Mouse (Mus musculus): Measurements from ENCODE around the gene Proser3.

Proser3 gene

DNA sequence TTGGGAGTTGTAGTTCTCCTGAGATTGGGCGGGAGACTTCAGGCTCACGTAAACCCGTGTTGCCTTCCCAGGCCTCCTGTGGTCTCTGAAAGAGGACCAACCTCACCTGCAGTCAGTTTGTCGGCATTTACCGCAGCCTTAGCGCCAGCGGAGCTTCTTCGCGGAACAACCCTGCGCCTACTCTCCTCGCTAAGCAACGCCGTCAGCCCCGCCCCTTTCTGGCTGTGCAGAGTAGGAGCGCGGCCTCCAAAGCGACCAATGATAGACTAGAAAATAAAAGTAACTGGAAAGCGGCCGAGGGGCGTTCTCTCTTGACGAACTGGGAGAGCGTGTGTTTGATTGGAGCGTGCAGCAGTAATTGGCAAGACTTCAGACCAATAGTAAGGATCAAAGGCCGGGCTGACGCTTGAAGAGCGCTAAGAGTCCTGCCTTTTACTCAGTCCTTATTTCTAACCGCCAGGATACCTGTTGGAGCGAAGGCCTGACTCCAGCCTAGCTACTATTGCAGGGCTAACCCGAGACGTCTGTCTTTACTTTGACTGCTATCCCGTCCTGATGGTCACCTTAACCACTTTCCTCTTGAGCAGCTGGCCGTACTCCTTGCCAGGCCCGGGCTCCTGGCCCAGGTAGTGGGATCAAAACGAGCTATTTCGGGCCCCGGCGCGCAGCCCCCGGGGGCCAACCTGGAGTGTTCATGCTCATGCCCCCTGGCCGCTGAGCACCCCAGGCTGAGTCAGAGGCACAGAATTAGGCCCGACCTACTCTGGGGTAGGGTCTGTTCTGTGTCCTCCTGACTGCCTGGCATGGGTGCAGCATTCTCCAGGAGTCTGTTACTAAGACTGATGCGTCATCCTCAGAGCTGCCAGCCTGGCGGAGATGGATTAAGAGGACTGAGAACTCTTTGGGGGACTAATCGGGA, at the start of gene Proser3, which contains the start of gene Hspb6:
Gene Proser3, minus strand, starts transcription at position 198 of the 919 bp plus-strand sequence.
Gene Hspb6, plus strand, starts transcription at position 77 of the 919 bp plus-strand sequence.
- peak; percentile 97 to 99 for DNase-seq (ENCODE audit: inconsistent age in 2 of 2, low spot score in 1 of 2)

DNA sequence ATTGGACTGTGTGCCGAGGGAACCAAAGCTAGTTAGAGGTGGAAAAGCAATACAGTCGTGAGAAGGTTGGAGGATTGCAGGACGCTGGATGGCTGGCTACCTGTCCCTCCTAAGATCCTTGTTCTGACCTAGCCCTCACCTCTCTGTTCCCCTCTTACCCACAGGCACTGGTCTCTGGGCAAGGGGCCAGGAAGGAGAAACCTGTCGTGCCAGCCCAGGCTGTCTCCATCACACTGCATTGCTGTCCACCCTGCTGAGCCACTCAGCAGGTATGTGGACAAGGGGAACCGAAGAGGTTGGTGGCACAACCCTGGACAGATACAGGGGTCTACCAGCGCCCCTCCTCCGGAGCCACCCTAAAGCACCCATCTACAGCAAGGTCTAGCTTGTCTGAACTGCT, 48.6 kb upstream of the Proser3 start:
- no peak for DNase-seq (ENCODE audit: inconsistent age in 2 of 2, low spot score in 1 of 2)

DNA sequence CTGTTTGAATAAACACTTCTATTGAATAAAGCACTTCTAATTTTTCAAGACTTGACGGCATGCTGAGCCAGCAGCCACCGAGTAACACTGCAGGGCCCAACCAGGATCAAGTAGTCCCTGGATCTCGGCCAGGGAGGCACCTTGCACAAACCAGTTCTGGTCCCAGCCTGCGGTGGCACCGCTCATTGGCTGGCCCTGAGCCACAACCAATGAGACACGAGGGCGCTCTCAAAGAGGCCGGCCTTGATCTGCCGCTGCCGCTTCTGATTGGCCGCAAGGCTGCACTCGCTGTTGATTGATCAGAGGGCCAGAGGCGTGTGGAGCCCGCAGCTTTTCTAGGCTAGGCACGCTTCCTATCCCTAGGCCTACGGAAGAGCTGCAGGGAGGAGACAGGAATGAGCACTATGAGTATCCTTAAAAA, 47.8 kb upstream of the Proser3 start:
- DNase-seq (ENCODE audit: inconsistent age in 2 of 2, low spot score in 1 of 2), result peak; percentile 95 to 96

DNA sequence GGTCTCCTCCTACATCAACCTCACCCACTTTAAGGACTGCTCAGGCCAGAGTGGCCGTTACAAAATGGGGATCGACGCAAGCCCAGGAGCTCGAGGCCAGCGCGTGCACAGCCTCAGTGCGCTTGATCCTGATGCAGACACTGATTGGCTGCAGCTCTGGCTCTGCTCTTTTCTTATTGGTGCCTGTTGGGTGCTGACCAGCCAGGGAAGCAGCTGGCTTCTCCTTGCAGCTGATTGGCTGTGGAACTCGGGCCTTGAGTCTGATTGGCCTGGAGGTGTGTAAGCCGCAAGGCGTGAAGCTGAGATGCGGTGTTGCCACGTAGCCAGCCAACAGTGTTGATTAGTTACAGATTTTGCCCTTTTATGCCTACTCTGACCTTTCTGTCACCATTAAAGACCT, 46.7 kb upstream of the Proser3 start, which contains the start of gene Zbtb32:
Gene Zbtb32, minus strand, starts transcription at position 124 of the 400 bp plus-strand sequence.
- DNase-seq (ENCODE audit: inconsistent age in 2 of 2, low spot score in 1 of 2), result no peak

DNA sequence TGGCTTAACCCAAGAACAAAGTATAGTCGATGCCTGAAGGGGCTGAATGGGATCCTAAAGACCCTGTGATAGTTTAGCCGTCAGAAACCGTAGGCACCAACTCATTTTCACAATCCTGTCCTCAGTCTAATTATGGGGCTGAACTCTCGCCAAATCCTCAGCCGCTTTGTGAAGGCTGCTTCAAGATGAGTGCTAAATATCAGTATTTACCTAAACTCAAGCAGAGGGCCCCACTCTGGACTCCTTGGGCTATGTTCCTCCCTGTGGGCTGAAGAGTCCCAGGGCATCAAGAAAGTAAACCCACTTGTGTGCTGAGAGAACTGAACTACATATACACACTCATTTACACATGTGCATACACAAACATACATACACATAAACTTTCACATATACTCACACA, 44.7 kb upstream of the Proser3 start:
- no peak for DNase-seq (ENCODE audit: inconsistent age in 2 of 2, low spot score in 1 of 2)

DNA sequence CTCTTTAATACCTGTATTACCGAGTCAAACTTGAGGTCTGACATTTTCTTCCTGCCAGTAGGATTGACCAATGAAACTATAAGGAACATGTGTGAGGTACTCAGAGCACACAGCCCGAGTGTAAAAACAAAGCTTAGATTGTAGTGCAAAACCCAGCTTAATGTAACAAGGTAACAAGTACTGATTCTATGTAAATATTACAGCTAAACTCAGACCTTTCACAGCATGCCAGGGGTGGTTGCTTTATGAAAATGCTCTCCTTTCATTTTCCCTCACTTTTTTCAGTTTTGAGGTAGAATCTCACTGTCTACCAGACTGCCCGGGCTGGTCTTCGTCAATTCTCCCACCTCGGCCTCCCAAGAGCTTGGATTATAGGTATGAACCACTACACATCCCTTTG, 44.0 kb upstream of the Proser3 start:
- DNase-seq (ENCODE audit: inconsistent age in 2 of 2, low spot score in 1 of 2), result no peak

DNA sequence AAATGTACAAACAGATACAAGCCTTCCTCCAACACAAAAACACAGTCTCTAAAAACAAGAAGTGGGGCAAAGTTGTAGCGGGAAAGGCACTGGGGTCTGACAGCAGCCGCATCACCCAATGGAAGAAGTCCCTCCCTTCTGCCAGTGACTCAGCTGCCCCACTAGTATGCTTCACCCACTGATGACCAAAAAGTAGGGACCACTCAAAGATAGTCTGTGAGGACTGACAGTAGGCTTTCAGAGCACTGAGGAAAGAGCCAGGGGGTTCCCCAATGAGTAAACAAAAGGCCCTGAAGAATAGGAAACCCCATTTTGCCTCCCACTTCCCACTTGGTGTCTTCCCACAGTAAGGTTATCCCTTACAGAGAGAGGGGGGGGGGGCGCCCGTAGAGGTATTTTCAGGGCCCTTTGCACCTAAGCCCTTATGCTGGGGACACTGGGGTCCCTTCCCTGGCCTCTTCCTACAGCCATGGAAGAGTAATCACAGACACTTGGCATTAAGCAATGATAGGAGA, 42.5 kb upstream of the Proser3 start:
- DNase-seq (ENCODE audit: inconsistent age in 2 of 2, low spot score in 1 of 2), result no peak

DNA sequence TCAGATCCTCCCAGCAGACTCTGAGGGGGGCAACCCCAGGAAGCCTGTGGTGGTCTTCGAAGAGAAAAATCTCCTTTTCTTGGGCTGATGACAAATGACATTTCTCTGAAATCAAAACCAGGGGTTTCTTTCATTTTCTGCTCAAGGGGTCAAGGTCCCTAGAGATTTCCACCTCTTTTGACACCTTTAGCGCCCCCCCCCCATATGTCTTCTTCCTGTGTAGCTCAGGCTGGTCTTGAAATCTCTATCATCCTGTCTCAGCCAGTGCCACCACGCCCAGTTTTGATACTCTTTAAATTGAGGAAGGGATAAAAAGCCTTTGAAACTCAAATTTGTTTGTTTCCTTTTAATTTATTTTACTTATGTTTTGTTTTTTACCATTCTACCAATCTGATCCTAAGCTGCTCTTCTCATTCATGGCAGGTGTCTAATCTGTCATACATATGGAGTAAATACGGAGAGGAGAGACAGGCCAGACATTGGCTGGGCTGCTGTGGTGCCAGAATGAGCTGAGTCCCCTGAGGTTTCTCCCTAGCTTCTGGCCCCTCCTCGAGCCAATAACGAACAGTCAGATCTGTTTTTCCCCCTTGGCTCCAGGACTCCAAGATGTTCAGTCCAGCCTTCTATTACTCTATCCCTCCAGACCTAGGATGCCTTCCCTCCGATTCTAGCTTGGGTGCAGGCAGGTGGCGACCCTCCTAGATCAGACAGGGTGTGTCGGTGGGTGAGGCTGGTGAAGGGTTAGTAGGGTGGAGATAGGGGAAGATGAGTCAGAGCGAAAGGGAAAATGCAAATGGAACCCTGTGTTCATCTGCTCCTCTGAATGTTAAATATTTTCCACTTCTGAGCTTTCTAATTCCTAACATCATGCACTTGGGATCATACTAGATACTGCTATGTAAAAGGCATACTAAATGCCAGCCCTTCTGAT, 41.7 kb upstream of the Proser3 start:
- no peak for DNase-seq (ENCODE audit: inconsistent age in 2 of 2, low spot score in 1 of 2)

DNA sequence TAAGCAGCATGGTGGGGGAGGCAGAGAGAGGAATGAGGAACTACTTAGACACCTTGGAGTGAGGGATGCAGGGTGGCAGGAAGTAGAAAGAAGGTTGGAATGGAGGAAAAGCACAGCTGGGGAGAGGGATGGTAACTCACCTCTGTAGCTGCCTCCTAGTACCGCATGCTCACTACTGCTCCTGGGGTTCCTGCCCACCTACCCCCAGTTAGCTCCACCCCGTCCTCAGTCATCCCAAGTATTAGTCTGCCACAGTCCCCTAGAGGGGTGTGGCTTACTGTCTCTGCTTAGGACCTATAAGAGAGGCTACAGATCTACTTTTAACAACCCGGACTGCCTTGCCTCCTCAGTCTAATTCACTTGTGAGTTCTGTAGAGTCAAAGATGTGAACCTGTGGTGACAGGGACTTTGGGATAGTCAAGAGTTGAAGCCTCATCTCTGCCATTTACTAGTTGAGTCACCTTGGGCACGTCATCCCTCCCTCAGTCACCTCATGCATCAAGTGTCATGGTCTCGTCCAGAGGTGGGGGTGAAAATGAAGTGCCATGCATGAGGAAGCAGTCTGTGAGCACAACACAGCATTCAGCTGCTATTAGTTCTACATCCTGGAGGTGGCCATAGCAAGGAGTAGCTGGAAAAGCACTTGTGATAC, 40.8 kb upstream of the Proser3 start:
- DNase-seq (ENCODE audit: inconsistent age in 2 of 2, low spot score in 1 of 2), result peak in 1 of 2 experiments; percentile 69

DNA sequence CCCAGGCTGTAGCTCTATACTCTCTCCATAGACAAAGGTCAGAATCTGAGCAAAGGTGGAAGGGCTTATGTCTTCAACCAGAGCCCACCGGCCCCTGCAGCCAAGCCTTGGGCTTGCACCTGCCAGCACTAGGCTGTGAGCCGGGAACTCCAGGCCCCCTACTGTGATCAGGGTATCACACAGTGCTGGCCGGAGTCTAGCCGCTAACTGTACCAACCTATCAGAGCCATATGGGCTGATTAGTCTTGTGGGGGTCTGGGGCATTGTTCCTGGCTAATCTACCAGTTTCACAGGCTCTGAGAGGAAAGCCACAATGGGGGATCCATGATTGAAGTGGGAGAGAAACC, 39.5 kb upstream of the Proser3 start:
- DNase-seq (ENCODE audit: inconsistent age in 2 of 2, low spot score in 1 of 2), result no peak

DNA sequence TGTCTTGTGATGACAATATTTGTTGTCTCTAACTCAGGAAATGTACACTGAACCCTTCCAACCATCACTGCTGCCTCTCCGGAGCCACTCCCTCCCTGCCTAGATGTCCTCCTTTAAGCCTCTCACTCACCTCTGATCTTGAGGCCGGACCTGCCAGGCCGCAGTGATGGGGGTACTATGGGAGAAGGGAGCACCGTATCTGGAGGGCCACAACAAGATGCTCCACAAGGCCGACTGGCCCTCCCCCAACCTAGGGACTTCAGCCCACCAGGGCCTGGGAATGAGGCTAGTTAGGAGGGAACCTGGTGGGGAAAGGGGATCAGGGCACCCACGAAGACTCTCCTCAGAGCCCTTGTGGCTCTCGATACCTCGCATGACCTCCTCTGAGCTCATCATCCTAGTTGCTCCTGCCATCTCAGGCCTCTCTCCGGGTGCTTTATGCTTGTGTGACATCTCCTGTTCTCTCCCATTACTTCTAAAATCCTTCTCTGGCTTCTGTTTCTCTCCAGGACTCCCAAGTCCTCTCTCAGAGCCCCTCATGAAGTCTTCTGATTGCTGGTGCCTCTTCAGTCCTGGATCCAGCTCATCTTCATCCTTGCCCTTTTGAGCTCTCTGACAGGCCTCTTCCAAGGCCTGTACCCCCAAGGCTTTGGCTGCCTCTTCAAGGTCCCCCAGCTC, 39.0 kb upstream of the Proser3 start:
- DNase-seq (ENCODE audit: inconsistent age in 2 of 2, low spot score in 1 of 2), result peak in 1 of 2 experiments; percentile 67

DNA sequence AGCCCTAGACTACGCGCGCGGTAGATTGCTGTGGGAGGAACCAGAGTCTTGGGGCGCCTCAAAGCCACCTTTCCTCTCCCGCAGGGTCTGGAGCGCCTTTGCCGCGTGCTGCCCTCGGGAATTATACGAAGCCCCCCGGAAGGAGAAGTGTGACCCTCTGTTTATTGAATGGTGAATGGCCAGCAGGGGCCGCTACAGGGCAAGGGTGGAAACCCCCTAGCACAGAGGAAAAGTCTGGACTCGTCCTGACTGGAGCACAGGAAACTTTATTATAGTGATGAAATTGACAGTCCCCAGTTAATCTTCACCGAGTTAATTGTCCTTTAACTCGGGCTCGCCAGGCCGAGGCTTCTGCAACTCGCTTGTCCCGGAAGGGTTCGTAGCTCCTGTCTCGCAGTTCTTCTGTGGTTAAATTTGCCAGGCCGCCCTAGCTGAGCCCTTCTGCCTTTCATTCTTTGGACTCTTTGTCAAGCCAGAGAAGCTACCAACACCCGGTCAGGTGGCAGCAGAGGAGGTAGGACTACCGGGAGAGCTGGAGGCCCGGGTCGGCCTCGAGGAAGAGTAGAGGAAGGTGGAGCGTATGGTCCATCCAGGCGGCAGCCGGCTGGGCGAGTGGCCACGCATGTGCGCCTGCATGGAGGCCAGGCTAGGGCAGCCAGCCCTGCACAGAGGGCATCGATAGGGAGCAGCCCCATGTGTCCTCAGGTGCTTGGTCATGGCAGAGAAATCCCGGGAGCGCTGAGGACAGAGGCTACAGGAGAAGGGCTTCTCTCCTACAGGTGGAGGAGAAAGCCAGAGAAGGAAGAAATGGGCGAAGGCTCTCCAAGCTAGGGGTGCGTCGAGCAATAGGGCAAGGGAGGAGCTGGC, 37.6 kb upstream of the Proser3 start:
- DNase-seq (ENCODE audit: inconsistent age in 2 of 2, low spot score in 1 of 2), result peak; percentile 87 to 96

DNA sequence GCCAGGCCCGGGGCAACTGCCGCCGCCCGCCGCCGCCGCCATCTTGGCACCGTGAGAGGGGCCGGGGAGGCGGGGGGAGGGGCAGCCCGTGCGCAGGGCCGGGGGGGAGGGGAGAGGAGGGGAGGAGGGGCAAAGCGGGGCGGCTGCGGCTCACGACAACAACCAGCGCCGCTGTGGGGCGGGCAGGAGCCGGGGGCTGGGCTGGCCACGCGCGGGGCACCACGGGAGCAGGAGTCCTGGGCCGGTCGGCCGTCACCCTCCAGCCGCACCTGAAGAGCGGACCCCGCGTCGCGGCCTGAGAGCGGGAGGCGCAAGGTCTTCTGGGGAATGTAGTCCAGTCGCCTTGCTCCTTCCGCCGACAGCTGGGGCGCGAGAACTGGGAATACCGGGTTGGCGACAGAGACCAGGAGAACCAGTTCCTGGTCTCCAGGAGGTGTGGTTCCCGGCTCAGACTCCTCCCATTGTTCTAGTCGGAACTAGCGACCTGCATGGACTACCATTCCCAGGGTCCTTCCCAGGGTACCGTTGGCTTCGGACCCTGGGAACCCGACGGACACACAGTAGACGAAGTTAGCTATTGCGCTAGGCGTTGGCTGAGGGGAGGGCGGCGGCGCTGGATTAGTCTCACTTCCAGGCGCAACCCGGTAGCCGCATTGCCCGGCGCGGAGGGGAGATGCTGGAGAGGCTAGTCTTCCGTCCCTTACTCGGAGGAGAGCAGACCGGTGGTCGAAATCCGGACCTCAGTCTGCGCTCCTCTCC, 36.8 kb upstream of the Proser3 start, which contains the start of gene Kmt2b:
Gene Kmt2b, minus strand, starts transcription at position 51 of the 759 bp plus-strand sequence.
- DNase-seq (ENCODE audit: inconsistent age in 2 of 2, low spot score in 1 of 2), result peak; percentile 99

DNA sequence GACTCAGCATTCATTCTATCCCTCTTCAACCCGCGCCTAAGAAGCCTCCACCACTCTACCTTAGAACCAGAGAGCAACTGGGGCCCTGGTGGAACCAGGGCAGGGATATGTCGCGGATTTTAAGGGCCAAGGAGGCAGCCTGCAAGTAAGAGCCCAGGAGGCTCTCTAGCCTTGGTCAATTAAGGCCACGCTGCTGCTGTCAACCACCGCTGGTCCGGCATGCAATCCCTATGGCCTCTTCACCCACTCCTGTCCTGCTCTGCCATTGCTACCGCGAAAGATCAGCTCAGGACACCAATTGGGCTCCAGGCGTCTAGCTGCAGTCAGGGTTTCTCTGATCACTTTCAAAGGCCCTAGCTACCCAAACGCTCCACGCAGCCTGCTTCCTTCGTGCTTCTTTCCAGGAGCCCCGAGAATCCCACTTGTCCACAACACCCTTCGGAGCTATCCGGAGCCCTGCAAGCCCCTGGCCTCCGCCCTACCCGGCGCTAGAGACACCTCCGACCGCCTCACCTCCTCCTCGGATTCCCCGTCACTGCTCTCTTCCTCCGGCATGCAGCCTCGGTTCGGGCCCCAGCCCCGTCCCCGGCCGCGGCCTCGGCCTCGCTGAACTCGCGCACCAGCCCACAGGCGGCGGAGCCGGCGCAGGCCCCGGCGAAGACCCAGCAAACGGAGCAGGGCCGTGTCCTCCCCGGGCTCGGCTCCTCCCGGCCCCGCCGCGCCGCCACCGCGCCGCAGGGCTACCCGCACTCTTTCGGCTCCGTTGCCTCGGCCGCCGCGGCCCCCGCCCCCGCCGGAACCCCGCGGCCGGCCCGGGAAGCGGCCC, 36.0 kb upstream of the Proser3 start:
- DNase-seq (ENCODE audit: inconsistent age in 2 of 2, low spot score in 1 of 2), result peak in 1 of 2 experiments; percentile 91

DNA sequence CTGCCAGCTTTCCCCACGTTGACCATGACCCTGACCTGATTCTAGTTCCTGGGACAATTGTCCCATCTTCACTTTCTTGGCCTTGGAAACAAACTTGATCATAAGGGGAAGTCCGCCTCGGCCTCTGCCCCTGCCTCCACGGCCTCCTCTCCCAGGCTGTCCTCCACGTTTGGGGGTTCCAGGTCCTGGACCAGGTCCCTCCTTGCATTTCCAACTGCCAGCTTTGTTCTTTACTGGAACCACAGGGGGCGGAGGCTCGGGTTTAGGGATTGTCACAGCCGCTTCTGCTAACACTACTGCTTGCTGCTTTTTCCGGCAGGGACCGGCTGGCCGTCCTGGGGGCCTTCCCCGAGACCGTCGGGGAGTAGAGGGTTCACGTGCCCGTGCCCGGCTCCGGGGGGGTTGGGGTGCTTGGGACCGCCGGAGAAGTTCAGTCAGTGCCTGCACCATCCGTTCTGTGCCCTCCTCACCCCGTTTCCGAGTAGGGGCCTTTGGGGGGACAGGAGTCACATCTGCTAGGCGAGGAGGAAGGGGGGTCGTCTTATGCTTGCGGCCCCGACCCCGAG, 34.4 kb upstream of the Proser3 start:
- peak in 1 of 2 experiments; percentile 66 for DNase-seq (ENCODE audit: inconsistent age in 2 of 2, low spot score in 1 of 2)

DNA sequence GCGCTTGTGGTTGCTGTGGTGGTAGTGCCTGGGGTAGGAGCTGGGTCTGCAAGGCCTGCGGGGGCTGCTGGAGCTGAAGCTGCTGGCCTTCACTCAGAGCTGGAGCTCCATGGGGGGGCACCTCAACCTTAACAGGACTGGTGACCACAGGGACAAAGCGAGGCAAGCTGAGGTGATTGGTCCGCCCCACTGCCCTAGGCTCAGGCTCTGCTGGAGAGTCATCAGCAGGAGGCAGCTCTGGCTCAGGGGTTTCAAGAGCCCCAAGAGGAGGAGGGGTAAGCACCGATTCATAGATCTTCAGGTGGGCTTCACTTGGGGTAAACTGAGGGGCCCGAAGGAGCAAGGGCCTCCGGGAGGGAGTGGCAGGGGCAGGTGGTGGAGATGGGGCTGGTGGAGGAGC, 33.1 kb upstream of the Proser3 start:
- DNase-seq (ENCODE audit: inconsistent age in 2 of 2, low spot score in 1 of 2), result peak in 1 of 2 experiments; percentile 40

DNA sequence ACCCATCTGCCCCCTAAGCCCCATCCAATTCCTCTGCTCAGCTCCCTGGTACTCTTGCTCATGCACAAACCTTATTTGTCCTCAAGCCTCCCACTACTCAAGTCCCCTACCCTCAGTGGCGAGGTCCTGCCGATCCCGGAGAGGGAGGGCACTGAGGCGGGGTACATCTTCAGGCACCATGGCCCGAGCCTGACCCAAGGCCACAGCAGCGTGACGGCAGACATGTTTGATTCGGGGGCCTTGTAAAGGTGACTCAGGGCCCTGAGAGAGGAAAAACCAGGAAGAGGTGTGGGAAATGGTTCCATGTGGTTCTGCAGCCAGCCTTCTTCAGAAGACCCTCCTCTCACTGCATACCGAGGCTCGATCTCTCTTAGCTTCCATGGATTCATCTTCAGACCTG, 32.2 kb upstream of the Proser3 start:
- peak in 1 of 2 experiments; percentile 73 for DNase-seq (ENCODE audit: inconsistent age in 2 of 2, low spot score in 1 of 2)
